Mouse (Mus musculus): ENCODE data around the gene Fas.

The Fas gene

GRCm38 (mm10) chr19:34278078-34278477 is 12.4 kb upstream of the Fas start:
- in situ Hi-C loops (cut with MboI; ENCODE audit: unreplicated experiment in 2 of 2), result no loop called here

- in situ Hi-C loops (cut with MboI; ENCODE audit: unreplicated experiment in 2 of 2), result no loop called here
These were observed 6.9 kb upstream of the Fas start for GRCm38 (mm10) chr19:34283614-34284013.

GRCm38 (mm10) chr19:34284383-34284782 is 6.1 kb upstream of the Fas start:
- in situ Hi-C loops (cut with MboI; ENCODE audit: unreplicated experiment in 2 of 2), result no loop called here

GRCm38 (mm10) chr19:34284826-34285225 is 5.6 kb upstream of the Fas start:
- in situ Hi-C loops (cut with MboI; ENCODE audit: unreplicated experiment in 2 of 2), result loop anchor here in 1 of 2 experiments (5.0 kb wide), 1 partner anchor 43 kb away; no protein-coding TSS in a partner anchor

GRCm38 (mm10) chr19:34287221-34287620 is 3.2 kb upstream of the Fas start:
- in situ Hi-C loops (cut with MboI; ENCODE audit: unreplicated experiment in 2 of 2), result loop anchor here in 1 of 2 experiments (5.0 kb wide), 1 partner anchor 45 kb away; no protein-coding TSS in a partner anchor

GRCm38 (mm10) chr19:34287656-34288415 is 2.6 kb upstream of the Fas start:
- in situ Hi-C loops (cut with MboI; ENCODE audit: unreplicated experiment in 2 of 2), result loop anchor here in 1 of 2 experiments (5.0 kb wide), 1 partner anchor 46 kb away; no protein-coding TSS in a partner anchor

GRCm38 (mm10) chr19:34288696-34289095 is 1.8 kb upstream of the Fas start:
- in situ Hi-C loops (cut with MboI; ENCODE audit: unreplicated experiment in 2 of 2), result loop anchor here in 1 of 2 experiments (5.0 kb wide), 1 partner anchor 46 kb away; no protein-coding TSS in a partner anchor

GRCm38 (mm10) chr19:34290872-34291341 is 441 bp downstream of the Fas start:
- in situ Hi-C loops (cut with MboI; ENCODE audit: unreplicated experiment in 2 of 2), result no loop called here

GRCm38 (mm10) chr19:34291379-34291778 is 913 bp downstream of the Fas start:
- in situ Hi-C loops (cut with MboI; ENCODE audit: unreplicated experiment in 2 of 2), result no loop called here

- in situ Hi-C loops (cut with MboI; ENCODE audit: unreplicated experiment in 2 of 2), result no loop called here
These were observed 1.5 kb downstream of the Fas start for GRCm38 (mm10) chr19:34291956-34292355.

GRCm38 (mm10) chr19:34292701-34293100 is 2.2 kb downstream of the Fas start:
- in situ Hi-C loops (cut with MboI; ENCODE audit: unreplicated experiment in 2 of 2), result no loop called here

- in situ Hi-C loops (cut with MboI; ENCODE audit: unreplicated experiment in 2 of 2), result no loop called here
These were observed 3.0 kb downstream of the Fas start for GRCm38 (mm10) chr19:34293376-34293947.

- in situ Hi-C loops (cut with MboI; ENCODE audit: unreplicated experiment in 2 of 2), result no loop called here
These were observed 5.0 kb downstream of the Fas start for GRCm38 (mm10) chr19:34295442-34295841.

GRCm38 (mm10) chr19:34298531-34298930 is 8.1 kb downstream of the Fas start:
- in situ Hi-C loops (cut with MboI; ENCODE audit: unreplicated experiment in 2 of 2), result no loop called here

- in situ Hi-C loops (cut with MboI; ENCODE audit: unreplicated experiment in 2 of 2), result no loop called here
These were observed 8.8 kb downstream of the Fas start for GRCm38 (mm10) chr19:34299229-34299628.

- in situ Hi-C loops (cut with MboI; ENCODE audit: unreplicated experiment in 2 of 2), result no loop called here
These were observed 10.0 kb downstream of the Fas start for GRCm38 (mm10) chr19:34300430-34300829.

GRCm38 (mm10) chr19:34304917-34305316 is 14.5 kb downstream of the Fas start:
- in situ Hi-C loops (cut with MboI; ENCODE audit: unreplicated experiment in 2 of 2), result no loop called here

- in situ Hi-C loops (cut with MboI; ENCODE audit: unreplicated experiment in 2 of 2), result no loop called here
These were observed 16.3 kb downstream of the Fas start for GRCm38 (mm10) chr19:34306794-34307193.

- in situ Hi-C loops (cut with MboI; ENCODE audit: unreplicated experiment in 2 of 2), result no loop called here
These were observed 21.8 kb downstream of the Fas start for GRCm38 (mm10) chr19:34312151-34312728.

- in situ Hi-C loops (cut with MboI; ENCODE audit: unreplicated experiment in 2 of 2), result loop anchor here (25.0 kb wide), 2 partner anchors 191 to 559 kb away; partner anchors contain the start of gene Pank1 (in 1 of the 2)
These were observed 37.6 kb downstream of the Fas start for GRCm38 (mm10) chr19:34328051-34328450.

- in situ Hi-C loops (cut with MboI; ENCODE audit: unreplicated experiment in 2 of 2), result loop anchor here (5.0 to 25.0 kb wide), 8 partner anchors 89 to 553 kb away; partner anchors contain the start of gene Pank1 (in 1 of the 2)
These were observed 43.8 kb downstream of the Fas start for GRCm38 (mm10) chr19:34334300-34334699.

All from v-Abl transformed pro-B cells (cell line).